Mouse (Mus musculus) gastrocnemius, postnatal 14 days (tissue): Measurements from ENCODE around the gene Ralb. TPM values are rescaled to one million over a fixed set of nuclear protein-coding genes. Genes with fewer than 3 reads are reported as not detected.

Experiments used
- DNase-seq: peaks from one replicate; pipeline ENCODE4 v3.0.0; 2021; ENCODE audit warnings: mixed read lengths
- intact Hi-C: fragments of 180-260 bp; cut with DNase I; formaldehyde crosslinking; loops from one replicate; pipeline ENCODE4 v1.15.1; 2025; ENCODE audit warnings: low total_unique reads
- total RNA-seq, 2 experiments: library from RNA; stranded (reverse); gene quantifications; 2 replicates each; pipeline ENCODE4 v1.2.3; 2021

Gene Ralb
- total RNA-seq, 2 experiments from 2014 or later: 17.2 to 18.9 TPM

GRCm38 (mm10) chr1:119498536-119499231 lies 5.9 kb downstream of the Ralb start:
- intact Hi-C loops: no loop called here
- no peak for DNase-seq

- no peak for DNase-seq
- intact Hi-C loops: no loop called here
These were observed 7.1 kb downstream of the Ralb start for GRCm38 (mm10) chr1:119497346-119498004.

- intact Hi-C loops: no loop called here
- DNase-seq: no peak
These were observed 9.2 kb downstream of the Ralb start for GRCm38 (mm10) chr1:119495396-119495775.

GRCm38 (mm10) chr1:119494712-119495395 lies 9.7 kb downstream of the Ralb start:
- DNase-seq: no peak
- intact Hi-C loops: no loop called here

GRCm38 (mm10) chr1:119494024-119494711 lies 10.4 kb downstream of the Ralb start:
- DNase-seq: peak; percentile 59
- intact Hi-C loops: no loop called here

- intact Hi-C loops: no loop called here
- no peak for DNase-seq
These were observed 12.1 kb downstream of the Ralb start for GRCm38 (mm10) chr1:119492505-119492904.

GRCm38 (mm10) chr1:119492097-119492496 lies 12.5 kb downstream of the Ralb start:
- intact Hi-C loops: no loop called here
- peak; percentile 83 for DNase-seq

GRCm38 (mm10) chr1:119490765-119491164 lies 13.8 kb downstream of the Ralb start:
- no peak for DNase-seq
- intact Hi-C loops: no loop called here

- no peak for DNase-seq
- intact Hi-C loops: no loop called here
These were observed 16.5 kb downstream of the Ralb start for GRCm38 (mm10) chr1:119487917-119488590.

- intact Hi-C loops: no loop called here
These were observed 18.8 kb downstream of the Ralb start for GRCm38 (mm10) chr1:119485825-119486224.

GRCm38 (mm10) chr1:119484457-119484856 lies 20.1 kb downstream of the Ralb start:
- intact Hi-C loops: no loop called here
- DNase-seq: no peak

More at GRCm38 (mm10) chr1:119485825-119486224, 18.8 kb downstream of the Ralb start:
- no peak for DNase-seq

- no peak for DNase-seq
These were observed 21.7 kb downstream of the Ralb start for GRCm38 (mm10) chr1:119482891-119483290.

GRCm38 (mm10) chr1:119481205-119481932 lies 23.2 kb downstream of the Ralb start:
- intact Hi-C loops: no loop called here
- no peak for DNase-seq

More at GRCm38 (mm10) chr1:119482891-119483290, 21.7 kb downstream of the Ralb start:
- intact Hi-C loops: no loop called here

GRCm38 (mm10) chr1:119480678-119481077 lies 23.9 kb downstream of the Ralb start:
- DNase-seq: no peak
- intact Hi-C loops: no loop called here

- no peak for DNase-seq
- intact Hi-C loops: no loop called here
These were observed 25.0 kb downstream of the Ralb start for GRCm38 (mm10) chr1:119479641-119480040.

- intact Hi-C loops: no loop called here
- DNase-seq: no peak
These were observed 27.7 kb downstream of the Ralb start for GRCm38 (mm10) chr1:119476905-119477353.

GRCm38 (mm10) chr1:119474671-119475070 lies 29.9 kb downstream of the Ralb start:
- intact Hi-C loops: no loop called here
- DNase-seq: no peak

GRCm38 (mm10) chr1:119472648-119473047 lies 31.9 kb downstream of the Ralb start:
- intact Hi-C loops: no loop called here
- no peak for DNase-seq
